Mouse (Mus musculus): ENCODE data around the gene Wdr20. TPM values are rescaled to one million over a fixed set of nuclear protein-coding genes. Genes with fewer than 3 reads are reported as not detected.
A peak's percentile ranks its signal among the peaks of the same experiment; 100 is the strongest.

The Wdr20 gene
- total RNA-seq, 2 experiments from 2014 or later, result 45.9 to 46.6 TPM

DNA sequence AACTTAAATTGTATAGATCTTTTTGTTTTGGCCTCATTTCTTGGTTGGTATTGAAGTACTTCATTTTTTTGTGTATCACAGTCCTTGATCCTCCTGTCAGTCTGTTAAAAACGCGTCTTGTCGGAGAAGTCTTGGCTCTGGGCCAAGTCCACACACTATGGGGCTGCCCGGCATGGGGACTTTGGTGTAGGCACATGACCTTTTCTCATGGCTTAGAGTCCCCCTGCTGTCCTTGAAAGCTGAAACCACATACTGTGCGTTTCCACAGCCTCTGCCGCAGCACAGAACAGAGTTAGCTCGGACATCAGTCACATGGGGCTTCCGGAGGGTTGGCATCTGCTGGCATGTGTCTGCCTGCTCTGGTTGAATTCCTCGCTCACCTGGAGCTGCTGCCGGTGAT lies 66.5 kb downstream of the Wdr20 start:
- DNase-seq (ENCODE audit: low spot score in 2 of 2), result no peak
- intact Hi-C loops (cut with DNase I), result no loop called here

- intact Hi-C loops (cut with DNase I), result no loop called here
- DNase-seq (ENCODE audit: low spot score in 2 of 2), result no peak
Observed at GRCm38 (mm10) chr12:110806301-110806970, 68.7 kb downstream of the Wdr20 start.

DNA sequence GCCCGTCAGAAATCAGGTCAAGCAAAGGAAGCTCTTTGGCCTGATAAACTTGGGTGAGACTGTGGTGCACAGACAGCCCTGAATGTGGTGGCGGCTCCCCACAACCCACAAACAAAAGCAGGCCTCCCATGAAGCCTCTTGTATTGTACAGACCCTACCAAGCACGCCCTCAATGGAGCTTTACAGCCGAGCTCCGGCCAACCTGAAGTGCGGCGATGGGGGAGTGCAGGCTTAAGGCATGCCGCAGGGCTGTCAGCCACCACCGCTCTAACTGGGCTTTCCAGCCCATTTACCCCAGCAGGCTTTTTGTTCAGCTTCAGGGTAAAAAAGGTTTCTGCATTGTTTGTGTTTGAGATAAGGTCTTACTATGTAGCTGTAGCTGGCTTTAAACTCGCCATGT lies 70.7 kb downstream of the Wdr20 start:
- DNase-seq (ENCODE audit: low spot score in 2 of 2), result no peak
- intact Hi-C loops (cut with DNase I), result no loop called here

- intact Hi-C loops (cut with DNase I), result no loop called here
- no peak for DNase-seq (ENCODE audit: low spot score in 2 of 2)
Observed at GRCm38 (mm10) chr12:110808848-110809247, 71.1 kb downstream of the Wdr20 start.

DNA sequence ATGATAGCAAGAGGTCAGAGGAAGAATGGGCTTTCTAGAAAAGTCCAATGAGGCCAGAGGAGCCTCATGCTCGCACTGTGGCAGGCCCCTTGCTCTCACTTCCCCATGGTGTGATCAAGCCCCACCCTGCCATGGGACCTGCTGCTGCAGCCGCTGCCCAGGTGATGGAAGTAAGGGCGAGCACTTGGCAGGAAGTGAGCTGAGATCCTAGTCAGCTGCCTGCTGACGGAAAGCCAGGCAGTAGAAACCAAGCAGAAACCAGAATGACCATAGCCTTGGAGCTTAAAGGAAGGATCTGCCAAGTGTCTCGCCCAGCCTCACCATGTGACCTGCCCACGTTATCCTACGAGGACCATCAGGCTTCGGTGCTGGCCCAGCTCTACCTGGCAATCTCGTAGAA lies 75.4 kb downstream of the Wdr20 start:
- intact Hi-C loops (cut with DNase I), result no loop called here
- DNase-seq (ENCODE audit: low spot score in 2 of 2), result no peak

DNA sequence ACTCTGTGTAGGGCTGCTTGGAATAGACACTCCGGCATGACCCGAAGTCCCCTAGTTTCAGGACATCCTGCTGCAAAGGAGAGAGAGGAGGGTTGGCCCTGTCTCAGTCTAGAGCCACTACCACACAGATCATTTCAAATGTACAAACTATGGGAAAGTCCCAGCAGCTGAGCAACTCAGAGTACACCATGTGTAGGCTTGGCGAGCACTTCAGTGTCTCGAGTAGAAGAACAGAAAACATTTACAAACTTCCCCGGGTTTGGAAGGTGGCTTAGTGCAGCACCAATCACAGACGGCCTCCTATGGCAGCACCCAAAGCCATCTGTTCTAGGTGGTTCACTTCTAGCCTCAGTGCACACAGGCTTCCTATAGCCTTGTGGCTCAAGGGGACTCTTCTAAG lies 75.9 kb downstream of the Wdr20 start:
- DNase-seq (ENCODE audit: low spot score in 2 of 2), result no peak
- intact Hi-C loops (cut with DNase I), result no loop called here

DNA sequence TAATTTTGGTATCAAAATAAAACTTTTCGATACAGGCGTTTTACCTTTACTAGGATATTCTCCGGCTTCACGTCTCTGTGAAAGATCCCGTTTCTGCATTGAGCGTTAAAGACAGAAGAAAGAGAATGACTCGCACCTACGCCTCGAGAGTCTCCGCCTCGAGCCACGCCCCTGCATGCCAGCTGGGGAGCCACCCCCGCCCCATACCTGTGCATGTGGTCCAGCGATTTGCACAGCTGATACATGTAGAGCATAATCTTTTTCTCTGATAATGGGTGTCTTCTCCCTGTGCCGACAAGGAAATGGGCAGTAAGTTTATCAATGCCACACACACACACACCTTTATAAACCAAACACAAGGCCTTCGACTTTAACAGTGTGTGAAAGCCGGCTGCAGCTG lies 77.2 kb downstream of the Wdr20 start:
- intact Hi-C loops (cut with DNase I), result no loop called here
- no peak for DNase-seq (ENCODE audit: low spot score in 2 of 2)

DNA sequence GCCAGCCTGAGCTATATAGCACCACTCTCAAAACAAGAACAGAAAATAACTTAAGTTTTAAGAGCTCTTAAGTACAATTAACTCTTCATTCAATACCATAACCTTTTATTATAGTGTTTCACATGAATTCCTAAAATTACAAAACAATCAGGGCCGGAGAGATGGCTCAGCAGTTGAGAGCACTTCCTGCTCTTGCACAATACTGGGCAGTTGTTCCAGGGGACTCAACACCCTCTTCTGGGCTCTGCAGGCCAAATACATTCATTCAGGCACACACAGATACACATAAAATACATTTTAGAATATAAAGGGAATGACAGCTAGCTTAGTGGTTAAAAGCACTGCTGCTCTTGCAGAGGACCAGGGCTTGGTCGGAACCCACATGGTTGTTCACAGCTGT lies 79.1 kb downstream of the Wdr20 start:
- DNase-seq (ENCODE audit: low spot score in 2 of 2), result no peak
- intact Hi-C loops (cut with DNase I), result no loop called here

GRCm38 (mm10) chr12:110819367-110819766 lies 81.6 kb downstream of the Wdr20 start:
- intact Hi-C loops (cut with DNase I), result no loop called here
- DNase-seq (ENCODE audit: low spot score in 2 of 2), result no peak

- no peak for DNase-seq (ENCODE audit: low spot score in 2 of 2)
- intact Hi-C loops (cut with DNase I), result no loop called here
Observed at GRCm38 (mm10) chr12:110821787-110822186, 84.0 kb downstream of the Wdr20 start.

GRCm38 (mm10) chr12:110822366-110822765 lies 84.6 kb downstream of the Wdr20 start:
- intact Hi-C loops (cut with DNase I), result no loop called here
- no peak for DNase-seq (ENCODE audit: low spot score in 2 of 2)

DNA sequence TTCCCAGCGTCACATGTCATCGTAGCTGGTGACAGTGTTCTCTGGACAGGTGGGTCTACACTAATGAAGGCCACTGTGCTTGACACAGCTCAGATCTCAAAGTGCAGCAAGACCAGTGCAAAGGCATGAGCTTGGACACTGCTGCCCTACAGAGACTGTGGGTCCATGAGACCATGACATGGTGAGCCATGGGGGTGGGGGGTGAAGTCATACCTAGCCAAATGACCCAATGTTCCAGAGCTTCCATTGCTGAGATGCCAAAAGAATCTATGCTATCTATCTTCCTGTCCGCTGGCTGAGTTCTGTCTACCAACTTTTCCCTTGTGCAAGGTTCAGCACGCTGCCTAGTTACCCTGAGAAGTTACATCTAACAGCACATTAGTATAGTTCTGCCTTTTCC lies 91.2 kb downstream of the Wdr20 start:
- intact Hi-C loops (cut with DNase I), result no loop called here
- DNase-seq (ENCODE audit: low spot score in 2 of 2), result no peak

DNA sequence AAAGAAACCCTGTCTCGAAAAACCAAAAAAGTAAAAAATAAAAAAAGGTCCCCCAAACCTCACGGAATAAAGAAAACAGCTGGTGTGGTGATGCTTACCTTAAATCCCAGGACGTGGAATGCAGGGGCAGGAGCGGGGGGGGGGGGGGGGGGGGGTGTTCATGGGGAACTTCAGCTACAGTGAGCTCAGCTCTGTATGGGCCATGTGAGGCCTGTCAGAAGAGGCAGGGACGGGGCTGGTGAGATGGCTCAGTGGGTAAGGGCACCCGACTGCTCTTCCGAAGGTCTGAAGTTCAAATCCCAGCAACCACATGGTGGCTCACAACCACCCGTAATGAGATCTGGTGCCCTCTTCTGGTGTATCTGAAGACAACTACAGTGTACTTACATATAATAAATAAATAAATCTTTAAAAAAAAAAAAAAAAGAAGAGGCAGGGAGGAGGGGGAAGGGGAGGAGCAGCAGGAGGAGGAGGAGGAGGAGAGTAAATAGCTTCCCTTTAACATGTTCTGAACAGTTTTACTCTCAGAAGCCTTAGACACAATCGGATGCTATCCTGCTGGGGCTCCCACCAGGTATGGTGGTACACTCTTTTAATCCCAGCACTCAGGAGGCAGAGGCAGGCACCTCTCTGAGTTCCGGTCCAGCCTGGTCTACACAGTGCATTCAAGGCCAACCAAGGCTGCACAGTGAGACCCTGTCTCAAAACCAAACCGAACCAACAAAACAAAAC lies 92.7 kb downstream of the Wdr20 start:
- intact Hi-C loops (cut with DNase I), result no loop called here
- no peak for DNase-seq (ENCODE audit: low spot score in 2 of 2)

DNA sequence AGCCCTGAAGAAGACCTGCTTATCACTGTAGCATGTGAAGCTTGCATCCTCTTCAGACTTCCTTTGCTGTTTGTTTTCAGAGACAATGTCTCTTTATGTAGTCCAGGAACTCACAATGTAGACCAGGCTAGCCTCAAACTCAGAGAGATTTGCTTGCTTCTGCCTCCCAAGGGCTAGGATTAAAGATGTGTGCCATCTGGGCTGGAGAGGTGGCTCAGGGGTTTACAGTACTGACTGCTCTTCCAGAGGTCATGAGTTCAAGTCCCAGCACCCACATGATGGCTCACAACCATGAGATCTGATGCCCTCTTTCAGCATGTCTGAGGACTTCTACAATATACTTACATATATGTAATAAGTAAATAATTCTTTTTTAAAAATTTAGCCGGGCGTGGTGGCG lies 97.4 kb downstream of the Wdr20 start:
- intact Hi-C loops (cut with DNase I), result loop anchor here (2.0 kb wide), 1 partner anchor 96 kb away; no protein-coding TSS in a partner anchor
- DNase-seq (ENCODE audit: low spot score in 2 of 2), result no peak

GRCm38 (mm10) chr12:110836729-110837128 lies 99.0 kb downstream of the Wdr20 start:
- no peak for DNase-seq (ENCODE audit: low spot score in 2 of 2)
- intact Hi-C loops (cut with DNase I), result no loop called here

GRCm38 (mm10) chr12:110837192-110837841 lies 99.6 kb downstream of the Wdr20 start:
- DNase-seq (ENCODE audit: low spot score in 2 of 2), result no peak
- intact Hi-C loops (cut with DNase I), result no loop called here

DNA sequence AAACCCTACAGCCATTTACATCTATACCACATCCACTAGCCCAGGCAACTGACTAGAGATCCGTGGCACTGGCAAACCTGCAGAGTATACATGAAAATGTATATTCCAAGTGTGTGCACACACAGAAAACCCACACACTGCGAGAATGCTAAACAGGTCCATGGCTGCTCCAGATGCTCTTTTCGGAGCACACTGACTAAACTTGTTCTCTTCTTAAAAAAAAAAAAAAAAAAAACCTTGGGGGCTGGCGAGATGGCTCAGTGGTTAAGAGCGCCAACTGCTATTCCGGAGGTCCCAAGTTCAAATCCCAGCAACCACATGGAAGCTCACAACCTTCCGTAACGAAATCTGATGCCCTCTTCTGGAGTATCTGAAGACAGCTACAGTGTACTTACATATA lies 100.1 kb downstream of the Wdr20 start:
- no peak for DNase-seq (ENCODE audit: low spot score in 2 of 2)
- intact Hi-C loops (cut with DNase I), result no loop called here

DNA sequence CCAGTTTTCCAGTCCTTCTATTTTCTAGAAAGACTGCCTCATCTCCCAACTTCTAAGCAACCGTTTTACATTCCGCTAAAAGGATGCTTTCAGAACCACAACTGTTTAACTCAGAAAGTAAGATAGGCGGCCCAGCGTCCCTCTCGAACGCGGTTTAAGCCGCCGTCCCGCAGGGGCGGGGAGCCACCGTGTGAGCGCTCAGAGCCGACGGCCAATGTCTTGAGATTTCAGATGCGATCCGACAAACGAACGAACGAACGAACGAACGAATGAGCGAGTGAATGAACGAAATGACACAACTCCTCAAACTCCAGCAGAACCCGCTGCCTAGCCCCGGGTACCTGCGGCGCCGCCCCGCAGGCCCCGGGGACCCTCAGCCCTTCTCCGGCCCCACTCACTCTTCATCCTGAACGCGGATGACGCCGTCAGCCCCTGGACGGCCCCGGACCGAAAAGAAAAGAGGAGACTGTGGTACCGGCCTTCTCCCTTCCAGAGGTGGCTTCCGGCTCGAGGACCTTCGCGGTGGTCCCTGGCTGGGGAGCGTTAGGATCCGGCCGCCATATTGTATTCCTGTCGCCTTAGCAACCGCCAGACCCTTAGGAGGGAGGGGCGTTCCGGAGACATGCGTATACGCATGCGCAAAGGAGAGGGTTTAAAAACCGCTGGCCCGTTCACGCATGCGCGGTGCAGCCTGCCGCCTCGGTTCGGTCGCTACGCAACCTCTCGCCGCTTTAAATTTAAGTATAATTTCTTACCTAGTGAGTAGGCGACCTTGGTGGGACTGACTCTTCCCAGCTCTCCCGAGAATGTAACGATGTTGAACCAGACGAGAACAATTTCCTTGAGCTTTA lies 102.8 kb downstream of the Wdr20 start, which contains the start of gene Mok:
TSS of gene Mok (minus strand) at position 592 of the 851 bp plus-strand sequence.
- DNase-seq (ENCODE audit: low spot score in 2 of 2), result peak; percentile 97 to 98

GRCm38 (mm10) chr12:110841731-110842493 lies 104.2 kb downstream of the Wdr20 start:
- DNase-seq (ENCODE audit: low spot score in 2 of 2), result no peak
- intact Hi-C loops (cut with DNase I), result loop anchor here (2.0 to 10.0 kb wide), 5 partner anchors 145 to 423 kb away; partner anchors contain the start of genes Dync1h1 and Ppp2r5c

More for the DNA sequence above, 102.8 kb downstream of the Wdr20 start, which contains the start of gene Mok:
- intact Hi-C loops (cut with DNase I), result loop anchor here (5.0 to 10.0 kb wide), 3 partner anchors 143 to 396 kb away; partner anchors contain the start of gene Ppp2r5c

Data from left cerebral cortex, postnatal 36 days (tissue).